Mouse (Mus musculus) E14TG2a.4 (cell line): ENCODE data around the gene Akap13.

Experiments
- CTCF ChIP-seq: conservative IDR thresholded peaks from 2 replicates; pipeline ENCODE4 v1.5.1; 2014; ENCODE audit warnings: low read length
- POU5F1 ChIP-seq: IDR thresholded peaks from 2 replicates; pipeline ENCODE4 v1.6.1; 2014; ENCODE audit warnings: low read length, borderline replicate concordance

- TF ChIP-seq CTCF (no peak), POU5F1 (no peak)
These were observed 12.5 kb downstream of the Akap13 start for GRCm38 (mm10) chr7:75467791-75468190.
